ENCODE assay signal across 8 mouse cellular contexts in genomic region chr11:58980381-58980990, GRCm38 (mm10). TPM values are rescaled to one million over a fixed set of nuclear protein-coding genes. Genes with fewer than 3 reads are reported as not detected.
A peak's percentile ranks its signal among the peaks of the same experiment; 100 is the strongest.
DNase-seq lines count a peak whose midpoint lies in the region; ATAC-seq lines count a peak whose summit lies in the region.

No protein-coding gene starts in this region.

- H3K9ac ChIP-seq in hindbrain, embryonic 13.5 days: peak overlapping the region; percentile 93; the same call in 1 of the 2 replicates
- H3K9ac ChIP-seq in hindbrain, embryonic 11.5 days (ENCODE audit: low read depth, low read length): no peak overlapping the region
- H3K9ac ChIP-seq in heart, embryonic 16.5 days (ENCODE audit: low read length): peak overlapping the region; percentile 94
- H3K9ac ChIP-seq in liver, embryonic 13.5 days: peak overlapping the region; percentile 95

- H3K36me3 ChIP-seq in hindbrain, embryonic 13.5 days: peaks cover 34% of the 10 kb centered on the region
- H3K36me3 ChIP-seq in hindbrain, embryonic 11.5 days (ENCODE audit: control insufficient read depth, insufficient read depth, low read length): no peaks in the 10 kb centered on the region
- H3K36me3 ChIP-seq in heart, embryonic 16.5 days (ENCODE audit: control insufficient read depth, insufficient read depth): peaks cover 27% of the 10 kb centered on the region
- H3K36me3 ChIP-seq in liver, embryonic 13.5 days: peaks cover 41% of the 10 kb centered on the region

- no peak for DNase-seq in hindbrain, embryonic 11.5 days (ENCODE audit: low spot score)
- peak; percentile 34 for DNase-seq in NIH3T3 (ENCODE audit: low read depth)
- DNase-seq in liver, embryonic 13.5 days: no peak
- DNase-seq in layer of hippocampus, postnatal 36 days: no peak
- no peak for DNase-seq in natural killer cell, adult 2 months (ENCODE audit: low spot score in 2 of 2)
- no peak for DNase-seq in thymus, adult 18-20 months

- 77% methylated on average over 5 of the region's 5 CpGs for WGBS in hindbrain, embryonic 13.5 days
- WGBS in hindbrain, embryonic 11.5 days: 73% methylated on average over 5 of the region's 5 CpGs
- 42% methylated on average over 5 of the region's 5 CpGs for WGBS in heart, embryonic 16.5 days
- WGBS in liver, embryonic 13.5 days (ENCODE audit: insufficient replicate concordance): 75% methylated on average over 5 of the region's 5 CpGs

- H3K9me3 ChIP-seq in hindbrain, embryonic 13.5 days: no peaks in the 10 kb centered on the region
- H3K9me3 ChIP-seq in hindbrain, embryonic 11.5 days (ENCODE audit: control insufficient read depth, low read length): no peaks in the 10 kb centered on the region
- no peaks in the 10 kb centered on the region for H3K9me3 ChIP-seq in heart, embryonic 16.5 days (replicated peaks; ENCODE audit: control insufficient read depth, low read length)
- H3K9me3 ChIP-seq in liver, embryonic 13.5 days (replicated peaks): no peaks in the 10 kb centered on the region

- no peak for ATAC-seq in hindbrain, embryonic 13.5 days (ENCODE audit: low FRiP score)
- ATAC-seq in hindbrain, embryonic 11.5 days (ENCODE audit: low FRiP score): no peak
- no peak for ATAC-seq in heart, embryonic 16.5 days (replicated peaks; ENCODE audit: extremely low read depth, insufficient read depth, low FRiP score)
- no peak for ATAC-seq in liver, embryonic 13.5 days (ENCODE audit: low read depth)

- H3K27me3 ChIP-seq in hindbrain, embryonic 13.5 days: no peaks in the 10 kb centered on the region
- H3K27me3 ChIP-seq in hindbrain, embryonic 11.5 days (ENCODE audit: control insufficient read depth, insufficient read depth, low read length): no peaks in the 10 kb centered on the region
- H3K27me3 ChIP-seq in heart, embryonic 16.5 days (ENCODE audit: control insufficient read depth, insufficient read depth, low read length): no peaks in the 10 kb centered on the region
- no peaks in the 10 kb centered on the region for H3K27me3 ChIP-seq in liver, embryonic 13.5 days

- peak overlapping the region; percentile 2 for H3K4me2 ChIP-seq in hindbrain, embryonic 13.5 days
- H3K4me2 ChIP-seq in hindbrain, embryonic 11.5 days (replicated peaks; ENCODE audit: low read depth, low read length): no peak overlapping the region
- H3K4me2 ChIP-seq in heart, embryonic 16.5 days (ENCODE audit: low read depth, low read length): peak overlapping the region; percentile 99
- peak overlapping the region; percentile 88 for H3K4me2 ChIP-seq in liver, embryonic 13.5 days

- H3K27ac ChIP-seq in hindbrain, embryonic 13.5 days: no peak overlapping the region
- no peak overlapping the region for H3K27ac ChIP-seq in hindbrain, embryonic 11.5 days (ENCODE audit: low read depth, low read length)
- peak overlapping the region; percentile 77 for H3K27ac ChIP-seq in heart, embryonic 16.5 days (ENCODE audit: low read length)
- H3K27ac ChIP-seq in liver, embryonic 13.5 days: no peak overlapping the region

- no peak overlapping the region for H3K4me3 ChIP-seq in hindbrain, embryonic 13.5 days
- H3K4me3 ChIP-seq in hindbrain, embryonic 11.5 days (ENCODE audit: low read depth, low read length): no peak overlapping the region; the same call in 1 of the 2 replicates
- H3K4me3 ChIP-seq in heart, embryonic 16.5 days (ENCODE audit: low read length): peak overlapping the region; percentile 79
- H3K4me3 ChIP-seq in liver, embryonic 13.5 days (replicated peaks): peak overlapping the region; percentile 95

- peaks cover 51% of the 10 kb centered on the region for H3K4me1 ChIP-seq in hindbrain, embryonic 13.5 days (replicated peaks)
- H3K4me1 ChIP-seq in hindbrain, embryonic 11.5 days (replicated peaks; ENCODE audit: control insufficient read depth, insufficient read depth, low read length): peaks cover 10% of the 10 kb centered on the region
- H3K4me1 ChIP-seq in heart, embryonic 16.5 days (ENCODE audit: control insufficient read depth, insufficient read depth, low read length): peaks cover 66% of the 10 kb centered on the region
- peaks cover 58% of the 10 kb centered on the region for H3K4me1 ChIP-seq in liver, embryonic 13.5 days (replicated peaks)

RNA-seq across cellular contexts. Expression of gene Trim11, which starts 2.6 kb away (rescaled TPM):
- 20.8 and 21.8 TPM in 2 replicates for polyA plus RNA-seq in hindbrain, embryonic 13.5 days (2015; fragmentation: Nextera tagmentation; extraction: Ambion mirVana)
- polyA plus RNA-seq in hindbrain, embryonic 11.5 days (2014; fragmentation: Nextera tagmentation; extraction: Ambion mirVana): 15.7 and 18.2 TPM in 2 replicates
- 37.1 and 40.3 TPM in 2 replicates for polyA plus RNA-seq in heart, embryonic 16.5 days (2015; fragmentation: Nextera tagmentation; extraction: Ambion mirVana)
- polyA plus RNA-seq in liver, embryonic 13.5 days (2015; fragmentation: Nextera tagmentation; extraction: Ambion mirVana): 8.9 and 9.2 TPM in 2 replicates
- total RNA-seq in layer of hippocampus, postnatal 36 days (2021): 10 to 100 TPM; 28.8 to 29.3 TPM

RNA-seq across cellular contexts. Expression of gene Hist3h2a, which starts 26.0 kb away (rescaled TPM):
- 138 and 142 TPM in 2 replicates for polyA plus RNA-seq in hindbrain, embryonic 13.5 days (2015; fragmentation: Nextera tagmentation; extraction: Ambion mirVana)
- polyA plus RNA-seq in hindbrain, embryonic 11.5 days (2014; fragmentation: Nextera tagmentation; extraction: Ambion mirVana): 71.2 and 75.2 TPM in 2 replicates
- polyA plus RNA-seq in heart, embryonic 16.5 days (2015; fragmentation: Nextera tagmentation; extraction: Ambion mirVana): 33.9 and 35.2 TPM in 2 replicates
- polyA plus RNA-seq in liver, embryonic 13.5 days (2015; fragmentation: Nextera tagmentation; extraction: Ambion mirVana): 12.3 and 13.7 TPM in 2 replicates
- total RNA-seq in layer of hippocampus, postnatal 36 days (2021): 10 to 100 TPM; 73.2 to 83.2 TPM

RNA-seq across cellular contexts. Expression of gene Trim17, which starts 26.0 kb away (rescaled TPM):
- polyA plus RNA-seq in hindbrain, embryonic 13.5 days (2015; fragmentation: Nextera tagmentation; extraction: Ambion mirVana): 1.6 TPM in 2 replicates
- 0.36 and 0.73 TPM in 2 replicates for polyA plus RNA-seq in hindbrain, embryonic 11.5 days (2014; fragmentation: Nextera tagmentation; extraction: Ambion mirVana)
- polyA plus RNA-seq in heart, embryonic 16.5 days (2015; fragmentation: Nextera tagmentation; extraction: Ambion mirVana): 0.26 and 0.39 TPM in 2 replicates
- 0.06 and 0.18 TPM in 2 replicates for polyA plus RNA-seq in liver, embryonic 13.5 days (2015; fragmentation: Nextera tagmentation; extraction: Ambion mirVana)
- 1 to 10 TPM; 5.6 to 6.2 TPM for total RNA-seq in layer of hippocampus, postnatal 36 days (2021)

RNA-seq across cellular contexts. Expression of gene Hist3h2ba, which starts 31.8 kb away (rescaled TPM):
- 285 and 298 TPM in 2 replicates for polyA plus RNA-seq in hindbrain, embryonic 13.5 days (2015; fragmentation: Nextera tagmentation; extraction: Ambion mirVana)
- polyA plus RNA-seq in hindbrain, embryonic 11.5 days (2014; fragmentation: Nextera tagmentation; extraction: Ambion mirVana): 108 and 114 TPM in 2 replicates
- polyA plus RNA-seq in heart, embryonic 16.5 days (2015; fragmentation: Nextera tagmentation; extraction: Ambion mirVana): 21.8 and 27.5 TPM in 2 replicates
- polyA plus RNA-seq in liver, embryonic 13.5 days (2015; fragmentation: Nextera tagmentation; extraction: Ambion mirVana): 5.5 and 6.3 TPM in 2 replicates
- 10 to 100 TPM; 88.8 to 93.5 TPM for total RNA-seq in layer of hippocampus, postnatal 36 days (2021)

RNA-seq across cellular contexts. Expression of gene Rnf187, which starts 41.8 kb away (rescaled TPM):
- polyA plus RNA-seq in hindbrain, embryonic 13.5 days (2015; fragmentation: Nextera tagmentation; extraction: Ambion mirVana): 522 and 540 TPM in 2 replicates
- polyA plus RNA-seq in hindbrain, embryonic 11.5 days (2014; fragmentation: Nextera tagmentation; extraction: Ambion mirVana): 395 and 419 TPM in 2 replicates
- polyA plus RNA-seq in heart, embryonic 16.5 days (2015; fragmentation: Nextera tagmentation; extraction: Ambion mirVana): 172 and 176 TPM in 2 replicates
- polyA plus RNA-seq in liver, embryonic 13.5 days (2015; fragmentation: Nextera tagmentation; extraction: Ambion mirVana): 125 and 130 TPM in 2 replicates
- total RNA-seq in layer of hippocampus, postnatal 36 days (2021): 100 to 1,000 TPM; 478 to 523 TPM

Comparison
In these comparisons a context has a peak if more than half of its experiments do, and no peak if none do; other contexts are left out.
1. H3K4me3 ChIP-seq: peak in heart, embryonic 16.5 days (single experiment) and liver, embryonic 13.5 days (single experiment); none in hindbrain, embryonic 13.5 days (single experiment) and hindbrain, embryonic 11.5 days (single experiment).